Mouse (Mus musculus): ENCODE results near the gene Zfp683.

Zfp683 gene

GRCm38 (mm10) chr4:134080674-134081073, 27.0 kb downstream of the Zfp683 start:
- peaks cover 54% of the 10 kb centered on the region for H3K4me1 ChIP-seq (replicated peaks; ENCODE audit: low read depth, low read length)
- H3K27me3 ChIP-seq (ENCODE audit: insufficient read depth, low read length) = 0 out of 2 replicates have a peak, but pooled peaks cover 4% of the 10 kb centered on the region
- TF ChIP-seq CTCF (conservative IDR thresholded peaks at IDR 0.05; ENCODE audit: low read length) = no peak
- TF ChIP-seq NANOG (IDR thresholded peaks at IDR 0.05; ENCODE audit: borderline replicate concordance, low read length) = no peak
- TF ChIP-seq POU5F1 (IDR thresholded peaks at IDR 0.05; ENCODE audit: borderline replicate concordance, low read length) = no peak
- no peaks in the 10 kb centered on the region for H3K36me3 ChIP-seq (ENCODE audit: insufficient read depth, low read length)
- H3K4me3 ChIP-seq (replicated peaks; ENCODE audit: low read length) = peak overlapping the region; percentile 79
- no peaks in the 10 kb centered on the region for H3K9me3 ChIP-seq (ENCODE audit: low read length)

GRCm38 (mm10) chr4:134081730-134082386, 28.2 kb downstream of the Zfp683 start:
- Histone ChIP-seq H3K36me3 (ENCODE audit: insufficient read depth, low read length) (peaks cover 6% of the 10 kb centered on the region), H3K9me3 (ENCODE audit: low read length) (no peaks in the 10 kb centered on the region), H3K27me3 (ENCODE audit: insufficient read depth, low read length) (0 out of 2 replicates have a peak, but pooled peaks cover 4% of the 10 kb centered on the region), H3K4me1 (replicated peaks; ENCODE audit: low read depth, low read length) (peaks cover 53% of the 10 kb centered on the region), H3K4me3 (replicated peaks; ENCODE audit: low read length) (peak overlapping the region; percentile 79)
- TF ChIP-seq CTCF (conservative IDR thresholded peaks at IDR 0.05; ENCODE audit: low read length) = no peak
- no peak for TF ChIP-seq POU5F1 (IDR thresholded peaks at IDR 0.05; ENCODE audit: borderline replicate concordance, low read length)
- no peak for TF ChIP-seq NANOG (IDR thresholded peaks at IDR 0.05; ENCODE audit: borderline replicate concordance, low read length)

GRCm38 (mm10) chr4:134082460-134082859, 28.8 kb downstream of the Zfp683 start:
- TF ChIP-seq CTCF (conservative IDR thresholded peaks at IDR 0.05; ENCODE audit: low read length) = no peak
- no peak for TF ChIP-seq NANOG (IDR thresholded peaks at IDR 0.05; ENCODE audit: borderline replicate concordance, low read length)
- TF ChIP-seq POU5F1 (IDR thresholded peaks at IDR 0.05; ENCODE audit: borderline replicate concordance, low read length) = no peak
- Histone ChIP-seq H3K36me3 (ENCODE audit: insufficient read depth, low read length) (peaks cover 8% of the 10 kb centered on the region), H3K27me3 (ENCODE audit: insufficient read depth, low read length) (0 out of 2 replicates have a peak, but pooled peaks cover 4% of the 10 kb centered on the region), H3K9me3 (ENCODE audit: low read length) (no peaks in the 10 kb centered on the region), H3K4me1 (replicated peaks; ENCODE audit: low read depth, low read length) (peaks cover 52% of the 10 kb centered on the region), H3K4me3 (replicated peaks; ENCODE audit: low read length) (peak overlapping the region; percentile 79)

GRCm38 (mm10) chr4:134084999-134085398, 31.4 kb downstream of the Zfp683 start:
- Histone ChIP-seq H3K27me3 (ENCODE audit: insufficient read depth, low read length) (0 out of 2 replicates have a peak, but pooled peaks cover 4% of the 10 kb centered on the region), H3K9me3 (ENCODE audit: low read length) (no peaks in the 10 kb centered on the region), H3K4me3 (replicated peaks; ENCODE audit: low read length) (no peak overlapping the region), H3K36me3 (ENCODE audit: insufficient read depth, low read length) (peaks cover 30% of the 10 kb centered on the region), H3K4me1 (replicated peaks; ENCODE audit: low read depth, low read length) (peaks cover 32% of the 10 kb centered on the region)
- peak; percentile 77 for TF ChIP-seq CTCF (conservative IDR thresholded peaks at IDR 0.05; ENCODE audit: low read length)
- TF ChIP-seq POU5F1 (IDR thresholded peaks at IDR 0.05; ENCODE audit: borderline replicate concordance, low read length) = no peak

DNA sequence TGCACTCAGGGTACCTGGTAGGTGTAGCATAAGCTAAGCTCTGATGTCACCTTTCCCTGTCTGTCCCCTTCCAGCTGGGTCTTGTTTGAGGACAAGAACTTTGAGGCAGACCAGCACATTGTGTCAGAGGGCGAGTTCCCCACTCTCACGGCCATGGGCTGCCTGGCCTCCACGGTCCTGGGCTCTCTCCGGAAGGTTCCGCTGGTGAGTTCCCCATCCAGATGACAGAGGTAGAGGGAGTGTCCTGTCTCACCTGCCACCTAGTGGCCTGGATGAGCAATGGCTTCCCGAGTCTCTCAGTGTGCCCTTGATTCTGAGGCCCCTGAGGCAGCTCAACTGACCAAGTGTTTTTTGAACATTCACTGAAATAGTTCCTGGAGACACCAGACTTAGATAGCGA, 33.8 kb downstream of the Zfp683 start:
- H3K27me3 ChIP-seq (ENCODE audit: insufficient read depth, low read length) = no peaks in the 10 kb centered on the region
- H3K4me3 ChIP-seq (replicated peaks; ENCODE audit: low read length) = no peak overlapping the region
- no peaks in the 10 kb centered on the region for H3K9me3 ChIP-seq (ENCODE audit: low read length)
- H3K4me1 ChIP-seq (replicated peaks; ENCODE audit: low read depth, low read length) = peaks cover 22% of the 10 kb centered on the region
- peaks cover 51% of the 10 kb centered on the region for H3K36me3 ChIP-seq (ENCODE audit: insufficient read depth, low read length)
- peak; percentile 85 for TF ChIP-seq CTCF (conservative IDR thresholded peaks at IDR 0.05; ENCODE audit: low read length)
- no peak for TF ChIP-seq POU5F1 (IDR thresholded peaks at IDR 0.05; ENCODE audit: borderline replicate concordance, low read length)

DNA sequence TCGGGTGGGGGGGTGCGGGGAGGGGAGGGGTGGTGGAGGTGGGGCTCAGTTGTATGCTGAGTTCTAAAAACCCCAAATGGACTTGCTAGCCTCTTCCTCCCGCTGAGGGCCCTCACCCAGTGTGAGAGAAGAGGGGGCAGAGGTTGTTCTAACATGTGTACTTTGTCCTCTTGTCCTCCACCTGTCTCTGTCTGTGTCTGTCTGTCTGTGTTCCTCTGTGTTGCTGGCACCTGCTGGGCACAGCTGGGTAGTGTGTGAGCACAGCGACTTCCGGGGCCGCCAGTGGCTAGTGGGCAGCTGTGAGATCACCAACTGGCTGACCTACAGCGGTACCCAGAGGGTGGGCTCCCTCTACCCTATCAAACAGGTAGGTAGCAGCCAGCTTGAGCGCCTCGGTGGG, 35.4 kb downstream of the Zfp683 start:
- TF ChIP-seq NANOG (IDR thresholded peaks at IDR 0.05; ENCODE audit: borderline replicate concordance, low read length) (no peak), CTCF (conservative IDR thresholded peaks at IDR 0.05; ENCODE audit: low read length) (no peak), POU5F1 (IDR thresholded peaks at IDR 0.05; ENCODE audit: borderline replicate concordance, low read length) (no peak)
- Histone ChIP-seq H3K27me3 (ENCODE audit: insufficient read depth, low read length) (no peaks in the 10 kb centered on the region), H3K9me3 (ENCODE audit: low read length) (no peaks in the 10 kb centered on the region), H3K36me3 (ENCODE audit: insufficient read depth, low read length) (peaks cover 66% of the 10 kb centered on the region), H3K4me1 (replicated peaks; ENCODE audit: low read depth, low read length) (peaks cover 23% of the 10 kb centered on the region), H3K4me3 (replicated peaks; ENCODE audit: low read length) (no peak overlapping the region)

DNA sequence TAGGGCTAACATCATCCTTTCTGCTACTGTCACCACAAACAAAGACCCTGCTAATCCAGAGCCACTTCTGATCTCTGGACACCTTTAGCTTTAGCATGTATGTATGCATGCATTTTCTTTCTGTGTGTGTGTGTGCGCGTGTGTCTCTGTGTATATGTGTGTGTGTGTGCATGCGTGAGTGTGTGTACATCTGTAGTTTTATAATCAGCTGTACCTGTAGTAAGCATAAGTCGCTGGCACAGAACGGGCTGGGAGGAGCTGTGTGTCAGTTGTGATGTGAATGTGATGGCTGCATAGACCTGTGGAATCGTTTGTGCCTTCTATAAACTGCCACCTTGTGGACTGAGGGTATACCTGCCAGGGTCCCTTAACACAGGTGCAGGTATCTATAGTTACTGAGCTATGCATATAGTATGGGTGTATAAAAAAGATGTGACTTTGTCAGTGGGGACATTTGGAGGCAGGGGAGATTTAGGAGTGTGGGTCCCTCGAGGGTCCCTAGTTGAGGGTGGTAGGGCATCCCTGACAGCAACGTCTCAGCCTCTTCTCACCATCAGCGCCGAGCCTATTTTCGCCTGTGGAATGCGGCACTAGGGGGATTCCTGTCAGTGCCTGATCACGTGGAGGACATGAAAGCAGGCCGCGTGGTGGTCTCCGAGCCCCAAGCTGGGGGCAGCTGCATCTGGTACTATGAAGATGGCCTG, 37.0 kb downstream of the Zfp683 start:
- TF ChIP-seq CTCF (conservative IDR thresholded peaks at IDR 0.05; ENCODE audit: low read length) (no peak), POU5F1 (IDR thresholded peaks at IDR 0.05; ENCODE audit: borderline replicate concordance, low read length) (no peak), NANOG (IDR thresholded peaks at IDR 0.05; ENCODE audit: borderline replicate concordance, low read length) (no peak)
- H3K9me3 ChIP-seq (ENCODE audit: low read length) = no peaks in the 10 kb centered on the region
- H3K4me3 ChIP-seq (replicated peaks; ENCODE audit: low read length) = no peak overlapping the region
- H3K36me3 ChIP-seq (ENCODE audit: insufficient read depth, low read length) = peaks cover 70% of the 10 kb centered on the region
- peaks cover 29% of the 10 kb centered on the region for H3K4me1 ChIP-seq (replicated peaks; ENCODE audit: low read depth, low read length)
- no peaks in the 10 kb centered on the region for H3K27me3 ChIP-seq (ENCODE audit: insufficient read depth, low read length)

DNA sequence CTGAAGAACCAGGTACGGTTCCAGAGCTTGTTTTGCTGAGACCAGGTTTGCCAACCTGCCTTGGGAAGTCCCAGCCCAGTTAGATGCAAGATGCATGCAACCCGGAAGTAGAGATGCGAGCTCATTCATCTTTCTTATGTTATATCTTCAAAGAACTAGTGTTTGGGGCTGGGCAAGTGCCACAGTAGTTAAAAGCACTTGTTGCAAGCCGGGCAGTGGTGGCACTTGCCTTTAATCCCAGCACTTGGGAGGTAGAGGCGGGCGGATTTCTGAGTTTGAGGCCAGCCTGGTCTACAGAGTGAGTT, 37.5 kb downstream of the Zfp683 start:
- H3K9me3 ChIP-seq (ENCODE audit: low read length) = no peaks in the 10 kb centered on the region
- no peak for TF ChIP-seq POU5F1 (IDR thresholded peaks at IDR 0.05; ENCODE audit: borderline replicate concordance, low read length)
- TF ChIP-seq NANOG (IDR thresholded peaks at IDR 0.05; ENCODE audit: borderline replicate concordance, low read length) = no peak
- no peak for TF ChIP-seq CTCF (conservative IDR thresholded peaks at IDR 0.05; ENCODE audit: low read length)
- no peaks in the 10 kb centered on the region for H3K27me3 ChIP-seq (ENCODE audit: insufficient read depth, low read length)
- H3K4me1 ChIP-seq (replicated peaks; ENCODE audit: low read depth, low read length) = peaks cover 29% of the 10 kb centered on the region
- no peak overlapping the region for H3K4me3 ChIP-seq (replicated peaks; ENCODE audit: low read length)
- H3K36me3 ChIP-seq (ENCODE audit: insufficient read depth, low read length) = peaks cover 70% of the 10 kb centered on the region
